Mouse (Mus musculus): ENCODE results near the gene Dusp13. TPM values are rescaled to one million over a fixed set of nuclear protein-coding genes. Genes with fewer than 3 reads are reported as not detected.

Dusp13 gene
- polyA plus RNA-seq, 1 experiment from 2014 or later, result not detected

GRCm38 (mm10) chr14:21686376-21687279, 64.4 kb downstream of the Dusp13 start:
- Histone ChIP-seq H3K9ac (peak overlapping the region; percentile 53), H3K27ac (no peak overlapping the region), H3K4me3 (peak overlapping the region; percentile 36), H3K4me1 (replicated peaks) (peaks cover 23% of the 10 kb centered on the region), H3K4me2 (peak overlapping the region; percentile 54), H3K9me3 (no peaks in the 10 kb centered on the region), H3K36me3 (no peaks in the 10 kb centered on the region), H3K27me3 (peaks cover 30% of the 10 kb centered on the region)
- 12% methylated on average over 46 of the region's 49 CpGs for WGBS
- ATAC-seq (ENCODE audit: low FRiP score), result 0 out of 2 replicates have a peak, but pooled peaks have one; percentile 29

- no peaks in the 10 kb centered on the region for H3K9me3 ChIP-seq
- H3K27me3 ChIP-seq, result peaks cover 30% of the 10 kb centered on the region
- H3K9ac ChIP-seq, result no peak overlapping the region
- H3K27ac ChIP-seq, result no peak overlapping the region
- H3K4me3 ChIP-seq, result no peak overlapping the region
- ATAC-seq (ENCODE audit: low FRiP score), result no peak
- H3K4me2 ChIP-seq, result no peak overlapping the region
- WGBS, result 90% methylated on average over 10 of the region's 10 CpGs
- H3K36me3 ChIP-seq, result no peaks in the 10 kb centered on the region
- peaks cover 23% of the 10 kb centered on the region for H3K4me1 ChIP-seq (replicated peaks)
These were observed 65.4 kb downstream of the Dusp13 start for GRCm38 (mm10) chr14:21685411-21686146.

DNA sequence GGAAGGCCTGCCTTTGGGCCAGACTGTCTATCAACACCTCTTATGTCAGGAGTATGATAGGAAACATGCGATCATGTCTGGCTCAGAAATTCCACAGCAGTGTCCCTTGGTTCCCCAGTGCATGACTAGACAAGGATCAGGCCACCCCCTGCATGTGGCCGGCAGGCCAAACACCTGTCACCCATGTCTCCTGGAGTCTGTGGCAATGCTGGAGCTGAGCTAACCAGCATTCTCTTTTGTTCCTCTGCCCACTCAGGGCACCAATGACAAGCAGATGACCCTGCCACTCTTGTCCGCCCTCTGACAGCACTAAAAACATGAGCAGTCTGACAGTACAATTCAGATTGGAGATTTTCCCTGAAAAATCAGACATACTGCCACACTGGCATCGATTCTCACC, 67.1 kb downstream of the Dusp13 start:
- Histone ChIP-seq H3K9ac (no peak overlapping the region), H3K27me3 (peaks cover 30% of the 10 kb centered on the region), H3K4me3 (no peak overlapping the region), H3K36me3 (no peaks in the 10 kb centered on the region), H3K9me3 (no peaks in the 10 kb centered on the region), H3K27ac (no peak overlapping the region), H3K4me2 (no peak overlapping the region), H3K4me1 (replicated peaks) (peaks cover 35% of the 10 kb centered on the region)
- 76% methylated on average over 4 of the region's 4 CpGs for WGBS
- no peak for ATAC-seq (ENCODE audit: low FRiP score)

Other genes with a start within 250 kb of the Dusp13 start
- gene Dupd1, start 36.6 kb downstream of the Dusp13 start, polyA plus RNA-seq (2015; fragmentation: Nextera tagmentation; extraction: Ambion mirVana), result 0.14 TPM in 1 of 2 replicates, not detected in the other
- gene Samd8, start 650 bp downstream of the Dusp13 start, polyA plus RNA-seq (2015; fragmentation: Nextera tagmentation; extraction: Ambion mirVana), result 18.2 and 18.6 TPM in 2 replicates
- gene Vdac2, start 74.1 kb upstream of the Dusp13 start, polyA plus RNA-seq (2015; fragmentation: Nextera tagmentation; extraction: Ambion mirVana), result 250 and 265 TPM in 2 replicates
- 34.2 TPM in 2 replicates for gene Comtd1, start 97.8 kb upstream of the Dusp13 start, polyA plus RNA-seq (2015; fragmentation: Nextera tagmentation; extraction: Ambion mirVana)
- 16.1 and 16.8 TPM in 2 replicates for gene Zfp503, start 238.4 kb upstream of the Dusp13 start, polyA plus RNA-seq (2015; fragmentation: Nextera tagmentation; extraction: Ambion mirVana)

Data from hindbrain, embryonic 13.5 days (tissue).